Mouse (Mus musculus) forebrain, embryonic 13.5 days (tissue): ENCODE results near the gene Wbp1l. TPM values are rescaled to one million over a fixed set of nuclear protein-coding genes. Genes with fewer than 3 reads are reported as not detected.

Experiments used
- ATAC-seq: fragments of 200-750 bp; cut with Nextera tagmentation; 2 replicates; pipeline ENCODE4 v1.8.0; 2017
- H3K27ac ChIP-seq: fragments of 300-500 bp; sonication (generic); 2 replicates; pipeline ENCODE4 v1.5.1; 2015; ENCODE audit warnings: inconsistent platforms, mild to moderate bottlenecking, moderate library complexity
- H3K27me3 ChIP-seq: fragments of 300-500 bp; sonication (generic); 2 replicates; pipeline ENCODE4 v1.6.1; 2015; ENCODE audit warnings: mild to moderate bottlenecking, inconsistent platforms
- H3K36me3 ChIP-seq: fragments of 300-500 bp; sonication (generic); 2 replicates; pipeline ENCODE4 v1.6.1; 2015; ENCODE audit warnings: mild to moderate bottlenecking, inconsistent platforms; ENCODE audit not compliant: poor library complexity, severe bottlenecking
- H3K4me1 ChIP-seq: fragments of 300-500 bp; sonication (generic); 2 replicates; pipeline ENCODE4 v1.6.1; 2015; ENCODE audit warnings: inconsistent platforms
- H3K4me2 ChIP-seq: fragments of 300-500 bp; sonication (generic); 2 replicates; pipeline ENCODE4 v1.6.1; 2015; ENCODE audit warnings: inconsistent platforms, mild to moderate bottlenecking, moderate library complexity
- H3K4me3 ChIP-seq: fragments of 300-500 bp; sonication (generic); 2 replicates; pipeline ENCODE4 v1.5.1; 2015; ENCODE audit warnings: mild to moderate bottlenecking, inconsistent platforms
- H3K9ac ChIP-seq: fragments of 300-500 bp; sonication (generic); 2 replicates; pipeline ENCODE4 v1.6.1; 2015; ENCODE audit warnings: mild to moderate bottlenecking, inconsistent platforms
- H3K9me3 ChIP-seq: fragments of 300-500 bp; sonication (generic); replicated peaks from 2 replicates; pipeline ENCODE4 v1.6.1; 2016; ENCODE audit warnings: inconsistent platforms
- WGBS: fragments of 180-500 bp; shearing (Covaris S2); methylation state at CpG from one replicate; pipeline ENCODE4 v1.1.7; 2015; 5-methylcytosine and 5-hydroxymethylcytosine counted together
- polyA plus RNA-seq: library from polyadenylated mRNA; unstranded; fragments of >200 nt; fragmentation: Nextera tagmentation; extraction: Ambion mirVana; gene quantifications from 2 replicates; pipeline ENCODE4 v1.2.1, GENCODE M21; 2015

Gene Wbp1l
- polyA plus RNA-seq, 1 experiment from 2014 or later = 33.1 TPM

GRCm38 (mm10) chr19:46640780-46641179, 41.9 kb downstream of the Wbp1l start:
- Histone ChIP-seq H3K9me3 (no peaks in the 10 kb centered on the region), H3K4me3 (no peak overlapping the region), H3K4me2 (no peak overlapping the region), H3K36me3 (peaks cover 26% of the 10 kb centered on the region), H3K27ac (peak overlapping the region; percentile 65; the same call in 1 of the 2 replicates), H3K9ac (no peak overlapping the region), H3K27me3 (no peaks in the 10 kb centered on the region), H3K4me1 (peaks cover 50% of the 10 kb centered on the region)
- 92% methylated on average over 8 of the region's 8 CpGs for WGBS
- no peak for ATAC-seq

- Histone ChIP-seq H3K27ac (peak overlapping the region; percentile 65), H3K4me2 (no peak overlapping the region), H3K36me3 (peaks cover 31% of the 10 kb centered on the region), H3K4me3 (no peak overlapping the region), H3K4me1 (peaks cover 53% of the 10 kb centered on the region), H3K27me3 (no peaks in the 10 kb centered on the region), H3K9me3 (no peaks in the 10 kb centered on the region), H3K9ac (no peak overlapping the region)
- WGBS = 68% methylated on average over 19 of the region's 19 CpGs
- no peak for ATAC-seq
These were observed 42.7 kb downstream of the Wbp1l start for GRCm38 (mm10) chr19:46641420-46642085.

- peaks cover 53% of the 10 kb centered on the region for H3K4me1 ChIP-seq
- ATAC-seq = no peak
- peak overlapping the region; percentile 65 for H3K27ac ChIP-seq
- peak overlapping the region; percentile 27 for H3K9ac ChIP-seq
- peaks cover 37% of the 10 kb centered on the region for H3K36me3 ChIP-seq
- H3K4me3 ChIP-seq = no peak overlapping the region
- 67% methylated on average over 22 of the region's 22 CpGs for WGBS
- H3K27me3 ChIP-seq = no peaks in the 10 kb centered on the region
- H3K4me2 ChIP-seq = no peak overlapping the region
- no peaks in the 10 kb centered on the region for H3K9me3 ChIP-seq
These were observed 43.4 kb downstream of the Wbp1l start for GRCm38 (mm10) chr19:46642136-46642753.

GRCm38 (mm10) chr19:46643236-46643635, 44.4 kb downstream of the Wbp1l start:
- H3K27me3 ChIP-seq = no peaks in the 10 kb centered on the region
- no peaks in the 10 kb centered on the region for H3K9me3 ChIP-seq
- WGBS = 81% methylated on average over 5 of the region's 5 CpGs
- no peak overlapping the region; the same call in 1 of the 2 replicates for H3K27ac ChIP-seq
- no peak overlapping the region for H3K4me3 ChIP-seq
- ATAC-seq = no peak
- H3K4me2 ChIP-seq = no peak overlapping the region
- H3K36me3 ChIP-seq = peaks cover 31% of the 10 kb centered on the region
- H3K4me1 ChIP-seq = peaks cover 53% of the 10 kb centered on the region
- no peak overlapping the region for H3K9ac ChIP-seq

- Histone ChIP-seq H3K4me1 (peaks cover 53% of the 10 kb centered on the region), H3K4me2 (no peak overlapping the region), H3K27ac (peak overlapping the region; percentile 61), H3K9me3 (no peaks in the 10 kb centered on the region), H3K27me3 (no peaks in the 10 kb centered on the region), H3K4me3 (no peak overlapping the region), H3K36me3 (peaks cover 31% of the 10 kb centered on the region), H3K9ac (no peak overlapping the region; the same call in 1 of the 2 replicates)
- ATAC-seq = no peak
- WGBS = 81% methylated on average over 10 of the region's 10 CpGs
These were observed 45.5 kb downstream of the Wbp1l start for GRCm38 (mm10) chr19:46644343-46644792.

GRCm38 (mm10) chr19:46644793-46645602, 46.1 kb downstream of the Wbp1l start:
- Histone ChIP-seq H3K4me2 (0 out of 2 replicates have a peak overlapping the region, but pooled peaks have one; percentile 7), H3K36me3 (peaks cover 30% of the 10 kb centered on the region), H3K27ac (peak overlapping the region; percentile 61), H3K27me3 (no peaks in the 10 kb centered on the region), H3K4me1 (peaks cover 53% of the 10 kb centered on the region), H3K9ac (peak overlapping the region; percentile 12; the same call in 1 of the 2 replicates), H3K9me3 (no peaks in the 10 kb centered on the region), H3K4me3 (no peak overlapping the region)
- ATAC-seq = peak; percentile 55
- 35% methylated on average over 12 of the region's 12 CpGs for WGBS

GRCm38 (mm10) chr19:46646041-46646481, 47.2 kb downstream of the Wbp1l start:
- Histone ChIP-seq H3K27ac (0 out of 2 replicates have a peak overlapping the region, but pooled peaks have one; percentile 61), H3K9ac (no peak overlapping the region), H3K4me1 (peaks cover 53% of the 10 kb centered on the region), H3K9me3 (no peaks in the 10 kb centered on the region), H3K4me3 (no peak overlapping the region), H3K27me3 (no peaks in the 10 kb centered on the region), H3K4me2 (no peak overlapping the region), H3K36me3 (peaks cover 27% of the 10 kb centered on the region)
- ATAC-seq = no peak
- 78% methylated on average over 12 of the region's 12 CpGs for WGBS

GRCm38 (mm10) chr19:46647254-46647653, 48.4 kb downstream of the Wbp1l start:
- peaks cover 41% of the 10 kb centered on the region for H3K4me1 ChIP-seq
- H3K36me3 ChIP-seq = peaks cover 33% of the 10 kb centered on the region
- H3K4me3 ChIP-seq = no peak overlapping the region
- no peaks in the 10 kb centered on the region for H3K27me3 ChIP-seq
- no peak overlapping the region for H3K27ac ChIP-seq
- H3K4me2 ChIP-seq = no peak overlapping the region
- no peak for ATAC-seq
- 84% methylated on average over 3 of the region's 3 CpGs for WGBS
- no peak overlapping the region for H3K9ac ChIP-seq
- H3K9me3 ChIP-seq = no peaks in the 10 kb centered on the region

- H3K36me3 ChIP-seq = peaks cover 37% of the 10 kb centered on the region
- H3K27me3 ChIP-seq = no peaks in the 10 kb centered on the region
- no peak overlapping the region for H3K4me3 ChIP-seq
- H3K9ac ChIP-seq = no peak overlapping the region
- no peak overlapping the region for H3K27ac ChIP-seq
- no peak overlapping the region for H3K4me2 ChIP-seq
- no peak for ATAC-seq
- WGBS = 90% methylated on average over 8 of the region's 8 CpGs
- no peaks in the 10 kb centered on the region for H3K9me3 ChIP-seq
- H3K4me1 ChIP-seq = peaks cover 35% of the 10 kb centered on the region
These were observed 49.0 kb downstream of the Wbp1l start for GRCm38 (mm10) chr19:46647850-46648249.

- Histone ChIP-seq H3K27ac (no peak overlapping the region), H3K4me2 (no peak overlapping the region), H3K4me1 (peaks cover 29% of the 10 kb centered on the region), H3K27me3 (no peaks in the 10 kb centered on the region), H3K4me3 (no peak overlapping the region), H3K9me3 (no peaks in the 10 kb centered on the region), H3K36me3 (peaks cover 44% of the 10 kb centered on the region), H3K9ac (no peak overlapping the region)
- ATAC-seq = no peak
- WGBS = 93% methylated on average over 14 of the region's 14 CpGs
These were observed 49.7 kb downstream of the Wbp1l start for GRCm38 (mm10) chr19:46648565-46648964.

GRCm38 (mm10) chr19:46653188-46653587, 54.3 kb downstream of the Wbp1l start:
- Histone ChIP-seq H3K27me3 (no peaks in the 10 kb centered on the region), H3K9me3 (no peaks in the 10 kb centered on the region), H3K27ac (no peak overlapping the region), H3K4me1 (no peaks in the 10 kb centered on the region), H3K4me3 (no peak overlapping the region), H3K9ac (no peak overlapping the region), H3K36me3 (peaks cover 69% of the 10 kb centered on the region), H3K4me2 (no peak overlapping the region)
- ATAC-seq = no peak
- WGBS = 88% methylated on average over 5 of the region's 5 CpGs
